In genomic region chr1:119522726-119523125, GRCm38 (mm10) we compare ENCODE assay signal across 17 mouse cellular contexts. TPM values are rescaled to one million over a fixed set of nuclear protein-coding genes. Genes with fewer than 3 reads are reported as not detected.
A peak's percentile ranks its signal among the peaks of the same experiment; 100 is the strongest.
DNase-seq lines count a peak whose midpoint lies in the region; ATAC-seq and TF ChIP-seq lines count a peak whose summit lies in the region.
"Had no signal": no experiment of that assay in that cellular context is flagged by ENCODE, and none has a peak within 500 bp of the region (broad histone marks: within the 10 kb centered on the region; RNA-seq: fewer than 3 reads in every experiment).

No protein-coding gene starts in this region.

- H3K27ac ChIP-seq in lung, postnatal 0 days (ENCODE audit: low read length) = no peak overlapping the region
- peak overlapping the region; percentile 86; the same call in 1 of the 2 replicates for H3K27ac ChIP-seq in intestine, postnatal 0 days (ENCODE audit: low read depth, low read length)
- peak overlapping the region; percentile 77 for H3K27ac ChIP-seq in small intestine, adult 2 months (ENCODE audit: insufficient read depth, low read depth, low read length)
- H3K27ac ChIP-seq: embryonic facial prominence, embryonic 12.5 days; hindbrain, embryonic 10.5 days; limb, embryonic 15.5 days had no signal

- H3K27me3 ChIP-seq in lung, postnatal 0 days (replicated peaks; ENCODE audit: insufficient read depth, low read length) = no peaks in the 10 kb centered on the region
- H3K27me3 ChIP-seq in intestine, postnatal 0 days (replicated peaks; ENCODE audit: control insufficient read depth, insufficient read depth, low read length) = no peaks in the 10 kb centered on the region
- no peaks in the 10 kb centered on the region for H3K27me3 ChIP-seq in small intestine, adult 2 months (ENCODE audit: control insufficient read depth, insufficient read depth, low read length)
- H3K27me3 ChIP-seq: embryonic facial prominence, embryonic 12.5 days; limb, embryonic 15.5 days had no signal

- no peak for TF ChIP-seq CTCF in lung, postnatal 0 days (IDR thresholded peaks at IDR 0.05)
- no peak for TF ChIP-seq CTCF in lung, adult 2 months (IDR thresholded peaks at IDR 0.05; ENCODE audit: insufficient read depth, low read length)
- no peak for TF ChIP-seq CTCF in intestine, postnatal 0 days (IDR thresholded peaks at IDR 0.05; ENCODE audit: low read depth)
- TF ChIP-seq CTCF in small intestine, adult 2 months (IDR thresholded peaks at IDR 0.05; ENCODE audit: extremely low read depth, insufficient read length, insufficient replicate concordance, low read depth, low read length) = no peak

- H3K9ac ChIP-seq in lung, postnatal 0 days (replicated peaks; ENCODE audit: low read depth) = no peak overlapping the region
- no peak overlapping the region for H3K9ac ChIP-seq in intestine, postnatal 0 days (ENCODE audit: low read depth, low read length)
- H3K9ac ChIP-seq: embryonic facial prominence, embryonic 12.5 days; limb, embryonic 15.5 days had no signal

- peak; percentile 42 for DNase-seq in lung, postnatal 0 days (ENCODE audit: low spot score)
- DNase-seq in lung, adult 2 months = no peak
- peak; percentile 56 for DNase-seq in kidney, postnatal 10 days
- no peak for DNase-seq in thymus, adult 18-20 months
- DNase-seq: adrenal gland, postnatal 10 days; cerebellum, adult 9-11 months; gastrocnemius, postnatal 36 days; lung, postnatal 10 days; retina, postnatal 1 day; thymus, postnatal 25 days had no signal

- H3K4me1 ChIP-seq in lung, postnatal 0 days (ENCODE audit: insufficient read depth, low read depth, low read length) = peaks cover 15% of the 10 kb centered on the region; the same call in 1 of the 2 replicates
- peaks cover 13% of the 10 kb centered on the region for H3K4me1 ChIP-seq in lung, adult 2 months (ENCODE audit: control insufficient read depth, insufficient read depth, low read length)
- peaks cover 14% of the 10 kb centered on the region for H3K4me1 ChIP-seq in intestine, postnatal 0 days (replicated peaks; ENCODE audit: control insufficient read depth, insufficient read depth, low read length)
- peaks cover 44% of the 10 kb centered on the region for H3K4me1 ChIP-seq in small intestine, adult 2 months (ENCODE audit: control insufficient read depth, insufficient read depth, insufficient read length, low read length)

- no peaks in the 10 kb centered on the region for H3K36me3 ChIP-seq in lung, postnatal 0 days (ENCODE audit: insufficient read depth, low read length)
- peaks cover 7% of the 10 kb centered on the region; the same call in 1 of the 2 replicates for H3K36me3 ChIP-seq in intestine, postnatal 0 days (ENCODE audit: control insufficient read depth, insufficient read depth)
- peaks cover 6% of the 10 kb centered on the region for H3K36me3 ChIP-seq in small intestine, adult 2 months (ENCODE audit: control insufficient read depth, insufficient read depth, low read length)

- TF ChIP-seq EP300 in lung, postnatal 0 days (IDR thresholded peaks at IDR 0.05) = no peak

- no peak for TF ChIP-seq POLR2A in lung, adult 2 months (IDR thresholded peaks at IDR 0.05; ENCODE audit: borderline replicate concordance, extremely low read depth, low read depth, low read length)
- no peak for TF ChIP-seq POLR2A in small intestine, adult 2 months (IDR thresholded peaks at IDR 0.05; ENCODE audit: low read depth, low read length)

- no peaks in the 10 kb centered on the region for H3K9me3 ChIP-seq in lung, postnatal 0 days (ENCODE audit: low read length)
- no peaks in the 10 kb centered on the region for H3K9me3 ChIP-seq in intestine, postnatal 0 days (ENCODE audit: control insufficient read depth)

- no peak overlapping the region for H3K4me3 ChIP-seq in lung, postnatal 0 days (ENCODE audit: low read depth, low read length)
- no peak overlapping the region for H3K4me3 ChIP-seq in lung, adult 2 months (replicated peaks; ENCODE audit: extremely low read depth, low read depth, low read length)
- no peak overlapping the region for H3K4me3 ChIP-seq in intestine, postnatal 0 days (ENCODE audit: low read depth, low read length)
- H3K4me3 ChIP-seq in small intestine, adult 2 months (ENCODE audit: low read depth, low read length) = no peak overlapping the region
- H3K4me3 ChIP-seq: embryonic facial prominence, embryonic 12.5 days; hindbrain, embryonic 10.5 days; limb, embryonic 15.5 days had no signal

- ATAC-seq in lung, postnatal 0 days = no peak
- peak; percentile 77 for ATAC-seq in intestine, postnatal 0 days
- no peak for ATAC-seq in erythroblast, adult 5-6 weeks (replicated peaks; ENCODE audit: low FRiP score, poor library complexity, severe bottlenecking)
- ATAC-seq: forebrain, embryonic 14.5 days had no signal

- H3K4me2 ChIP-seq in lung, postnatal 0 days (replicated peaks; ENCODE audit: low read depth, low read length) = no peak overlapping the region
- no peak overlapping the region for H3K4me2 ChIP-seq in intestine, postnatal 0 days (replicated peaks; ENCODE audit: low read depth)
- H3K4me2 ChIP-seq: embryonic facial prominence, embryonic 12.5 days; limb, embryonic 15.5 days had no signal

- WGBS in lung, postnatal 0 days = 72% methylated on average over 4 of the region's 4 CpGs
- WGBS in lung, adult 2 months = 73% methylated on average over 4 of the region's 4 CpGs
- 54% methylated on average over 4 of the region's 4 CpGs for WGBS in intestine, postnatal 0 days
- WGBS in small intestine, adult 2 months = 38% methylated on average over 4 of the region's 4 CpGs

RNA-seq across cellular contexts. Expression of gene Tmem185b, which starts 3.2 kb away (rescaled TPM):
- 23.1 and 25.8 TPM in 2 replicates for polyA plus RNA-seq in lung, postnatal 0 days (2015; fragmentation: Nextera tagmentation; extraction: Ambion mirVana)
- 20.6 and 29.5 TPM in 2 replicates for polyA plus RNA-seq in lung, adult 2 months (2012; rRNA removed)
- polyA plus RNA-seq in intestine, postnatal 0 days (2015; fragmentation: Nextera tagmentation; extraction: Ambion mirVana) = 21.6 and 25.1 TPM in 2 replicates
- 18.6 and 22.2 TPM in 2 replicates for polyA plus RNA-seq in small intestine, adult 2 months (2012; rRNA removed)
- total RNA-seq in erythroblast, adult 5-6 weeks (2015; ENCODE audit: low replicate concordance) = 5.6 and 7.7 TPM in 2 replicates
- 2.2 and 3.6 TPM in 2 replicates for total RNA-seq in erythroblast, adult 5-6 weeks (2017; ENCODE audit: low replicate concordance)

RNA-seq across cellular contexts. Expression of gene Ralb, which starts 18.1 kb away (rescaled TPM):
- 151 and 177 TPM in 2 replicates for polyA plus RNA-seq in lung, postnatal 0 days (2015; fragmentation: Nextera tagmentation; extraction: Ambion mirVana)
- polyA plus RNA-seq in lung, adult 2 months (2012; rRNA removed) = 47.9 and 54.1 TPM in 2 replicates
- 145 and 152 TPM in 2 replicates for polyA plus RNA-seq in intestine, postnatal 0 days (2015; fragmentation: Nextera tagmentation; extraction: Ambion mirVana)
- polyA plus RNA-seq in small intestine, adult 2 months (2012; rRNA removed) = 20.3 and 42.4 TPM in 2 replicates
- 3.1 and 6.9 TPM in 2 replicates for total RNA-seq in erythroblast, adult 5-6 weeks (2015; ENCODE audit: low replicate concordance)
- total RNA-seq in erythroblast, adult 5-6 weeks (2017; ENCODE audit: low replicate concordance) = 7.2 and 10.5 TPM in 2 replicates

Comparison
In these comparisons a context has a peak if more than half of its experiments do, and no peak if none do; other contexts are left out.
1. DNase-seq: peak in lung, postnatal 0 days (single experiment) and kidney, postnatal 10 days (single experiment); none in lung, adult 2 months (single experiment) and thymus, adult 18-20 months (0 of 2).